Mouse (Mus musculus) limb, embryonic 12.5 days (tissue): ENCODE measurements at regions not wholly inside any gene's neighbourhood (a gene's known extent, or its start where the extent isn't known, plus 50 kb on each side); places are given as distances from the start of the nearest gene placed in this dataset.
A peak's percentile ranks its signal among the peaks of the same experiment; 100 is the strongest.

Experiments used
- ATAC-seq: fragments of 200-750 bp; cut with Nextera tagmentation; 2 replicates; pipeline ENCODE4 v1.8.0; 2017; ENCODE audit warnings: low read depth, moderate TSS enrichment; ENCODE audit not compliant: insufficient number of reproducible peaks, insufficient read depth, low FRiP score, low TSS enrichment
- H3K27ac ChIP-seq: fragments of 300-500 bp; sonication (generic); 2 replicates; pipeline ENCODE4 v1.5.1; 2016; ENCODE audit warnings: mild to moderate bottlenecking, moderate library complexity
- H3K27me3 ChIP-seq: fragments of 300-500 bp; sonication (generic); 2 replicates; pipeline ENCODE4 v1.6.1; 2016; ENCODE audit warnings: mild to moderate bottlenecking, moderate library complexity
- H3K36me3 ChIP-seq: fragments of 300-500 bp; sonication (generic); 2 replicates; pipeline ENCODE4 v1.6.1; 2016; ENCODE audit warnings: mild to moderate bottlenecking, moderate library complexity
- H3K4me1 ChIP-seq: fragments of 300-500 bp; sonication (generic); replicated peaks from 2 replicates; pipeline ENCODE4 v1.6.1; 2016
- H3K4me2 ChIP-seq: fragments of 300-500 bp; sonication (generic); 2 replicates; pipeline ENCODE4 v1.6.1; 2016; ENCODE audit warnings: mild to moderate bottlenecking, moderate library complexity
- H3K4me3 ChIP-seq: fragments of 300-500 bp; sonication (generic); replicated peaks from 2 replicates; pipeline ENCODE4 v1.5.1; 2016; ENCODE audit warnings: mild to moderate bottlenecking
- H3K9ac ChIP-seq: fragments of 300-500 bp; sonication (generic); replicated peaks from 2 replicates; pipeline ENCODE4 v1.6.1; 2016; ENCODE audit warnings: mild to moderate bottlenecking, moderate library complexity
- H3K9me3 ChIP-seq: fragments of 300-500 bp; sonication (generic); 2 replicates; pipeline ENCODE4 v1.6.1; 2016; ENCODE audit warnings: mild to moderate bottlenecking, moderate library complexity
- WGBS: fragments of 180-500 bp; shearing (Covaris S2); methylation state at CpG from one replicate; pipeline ENCODE4 v1.1.7; 2016; 5-methylcytosine and 5-hydroxymethylcytosine counted together

DNA sequence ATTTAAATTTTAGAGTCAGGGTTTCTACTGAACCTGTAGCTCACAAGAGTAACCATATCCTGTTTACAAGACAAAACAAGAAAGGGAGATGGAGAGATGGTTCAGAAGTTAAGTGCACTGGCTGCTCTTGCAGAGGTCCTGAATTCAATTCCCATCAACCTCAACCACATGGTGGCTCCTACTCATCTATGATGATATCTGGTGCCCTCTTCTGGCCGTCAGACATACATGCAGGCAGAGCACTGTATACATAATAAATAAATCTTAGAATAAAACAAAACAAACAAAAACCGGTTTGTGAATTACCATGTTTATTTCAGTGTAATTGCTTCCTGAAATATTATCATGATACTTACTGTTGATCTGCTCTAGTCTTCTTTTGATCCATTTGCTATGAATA lies 845.4 kb downstream of the Pcdh18 start:
- ATAC-seq: no peak
- no peak overlapping the region for H3K4me3 ChIP-seq
- WGBS: 61% methylated on average over 2 of the region's 2 CpGs

DNA sequence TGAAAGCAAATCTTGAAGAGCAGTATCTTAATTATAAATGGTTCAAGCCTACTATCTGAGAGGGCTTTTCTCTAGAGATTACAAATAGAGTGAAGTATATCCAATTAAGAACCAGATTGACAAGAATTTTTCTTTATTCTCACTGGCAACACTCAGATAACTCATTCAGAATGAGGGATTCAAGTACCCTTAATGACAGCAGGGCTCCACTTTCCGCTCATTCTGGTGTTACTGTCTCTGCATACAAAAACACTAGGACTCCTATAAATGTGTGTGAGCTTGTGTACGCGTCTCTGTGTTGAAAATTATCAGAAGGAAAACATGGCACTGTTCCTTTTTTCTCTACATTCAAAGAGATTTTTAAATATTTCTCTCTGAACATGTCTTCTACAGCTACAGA lies 866.7 kb downstream of the Pcdh18 start:
- Histone ChIP-seq H3K36me3 (no peaks in the 10 kb centered on the region), H3K4me2 (no peak overlapping the region), H3K9ac (no peak overlapping the region), H3K4me3 (no peak overlapping the region), H3K4me1 (no peaks in the 10 kb centered on the region), H3K9me3 (no peaks in the 10 kb centered on the region), H3K27me3 (no peaks in the 10 kb centered on the region), H3K27ac (no peak overlapping the region)
- WGBS: 82% methylated on average over 3 of the region's 3 CpGs
- ATAC-seq: no peak

More for the DNA sequence above, 845.4 kb downstream of the Pcdh18 start:
- H3K9ac ChIP-seq: no peak overlapping the region
- no peak overlapping the region for H3K4me2 ChIP-seq
- H3K4me1 ChIP-seq: no peaks in the 10 kb centered on the region
- no peaks in the 10 kb centered on the region for H3K27me3 ChIP-seq
- H3K27ac ChIP-seq: no peak overlapping the region
- H3K36me3 ChIP-seq: no peaks in the 10 kb centered on the region
- H3K9me3 ChIP-seq: no peaks in the 10 kb centered on the region

DNA sequence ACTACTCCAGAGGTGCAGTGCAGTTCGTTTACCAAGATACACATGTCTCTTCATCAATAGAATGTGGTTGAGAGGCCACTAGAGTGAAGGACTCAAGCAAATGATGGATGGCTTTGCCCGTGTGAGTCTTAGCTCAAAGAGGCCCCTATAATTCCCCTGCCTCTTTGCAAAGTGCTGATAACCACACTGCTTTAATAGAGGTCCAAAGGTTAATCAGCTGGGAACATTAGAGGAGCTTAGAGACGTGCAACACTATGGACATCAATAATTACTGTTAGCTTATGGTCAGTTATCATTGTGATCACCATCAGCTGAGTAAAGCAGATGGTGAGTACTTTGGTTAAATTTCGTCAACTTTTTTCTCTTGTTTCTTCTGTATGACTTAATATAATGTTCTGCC lies 869.2 kb downstream of the Pcdh18 start:
- no peak for ATAC-seq
- no peaks in the 10 kb centered on the region for H3K36me3 ChIP-seq
- no peak overlapping the region for H3K4me2 ChIP-seq
- no peaks in the 10 kb centered on the region for H3K4me1 ChIP-seq
- no peaks in the 10 kb centered on the region for H3K27me3 ChIP-seq
- H3K9me3 ChIP-seq: no peaks in the 10 kb centered on the region
- WGBS: 33% methylated on average over 4 of the region's 4 CpGs
- no peak overlapping the region for H3K27ac ChIP-seq
- H3K4me3 ChIP-seq: no peak overlapping the region
- no peak overlapping the region for H3K9ac ChIP-seq

DNA sequence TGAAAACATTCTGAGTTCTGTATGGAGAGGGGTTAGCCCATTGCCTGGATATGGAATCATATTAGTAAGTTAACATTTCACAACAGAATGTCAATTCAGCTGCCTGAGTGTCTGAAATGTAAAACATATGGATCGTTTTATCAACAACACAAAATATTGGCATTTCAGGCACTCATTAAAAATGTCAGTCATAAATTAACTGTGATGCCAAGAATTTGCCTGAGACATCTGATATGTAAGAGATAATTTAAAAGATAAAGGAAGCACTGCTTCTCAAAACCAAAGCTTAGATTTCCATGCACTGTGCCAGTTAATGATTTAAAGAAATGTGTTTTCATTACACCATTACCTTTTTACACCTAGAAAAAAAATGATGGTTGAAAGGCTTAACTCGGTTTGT lies 887.6 kb downstream of the Pcdh18 start:
- Histone ChIP-seq H3K4me2 (no peak overlapping the region), H3K27me3 (no peaks in the 10 kb centered on the region), H3K9ac (no peak overlapping the region), H3K4me3 (no peak overlapping the region), H3K27ac (no peak overlapping the region), H3K36me3 (no peaks in the 10 kb centered on the region), H3K4me1 (no peaks in the 10 kb centered on the region), H3K9me3 (no peaks in the 10 kb centered on the region)
- 78% methylated on average over 2 of the region's 2 CpGs for WGBS
- ATAC-seq: no peak

DNA sequence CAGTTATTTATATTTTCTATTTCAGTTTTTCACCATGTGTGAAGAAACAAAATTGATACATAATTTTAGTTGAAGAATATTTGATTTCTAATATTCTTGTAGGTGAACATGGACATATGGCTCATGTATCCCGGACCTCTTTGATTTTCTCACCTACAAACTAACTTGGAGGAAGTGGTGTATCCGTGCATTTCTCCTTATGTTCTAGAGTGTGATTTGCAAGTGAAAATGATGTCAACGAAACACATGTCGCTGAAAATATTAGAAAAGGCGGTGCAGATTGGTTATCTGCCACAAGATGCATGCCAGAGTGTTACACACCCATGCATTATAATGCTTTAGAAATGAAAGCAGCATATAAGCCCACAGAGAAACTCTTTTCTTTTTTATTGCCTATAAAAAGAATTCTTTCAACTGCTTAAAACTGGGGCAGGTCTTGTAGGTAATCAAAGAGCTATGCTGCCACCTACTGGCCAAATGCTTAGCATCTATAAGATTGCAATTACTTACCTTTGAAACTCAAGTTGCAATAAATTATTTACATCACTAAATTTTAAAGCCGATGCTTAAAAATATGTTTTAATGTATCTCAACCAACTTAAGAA lies 911.0 kb downstream of the Pcdh18 start:
- no peak for ATAC-seq
- Histone ChIP-seq H3K9ac (no peak overlapping the region), H3K27ac (no peak overlapping the region), H3K36me3 (no peaks in the 10 kb centered on the region), H3K4me2 (peak overlapping the region; percentile 30), H3K27me3 (no peaks in the 10 kb centered on the region), H3K4me1 (no peaks in the 10 kb centered on the region), H3K9me3 (no peaks in the 10 kb centered on the region), H3K4me3 (no peak overlapping the region)
- WGBS: 34% methylated on average over 6 of the region's 6 CpGs

DNA sequence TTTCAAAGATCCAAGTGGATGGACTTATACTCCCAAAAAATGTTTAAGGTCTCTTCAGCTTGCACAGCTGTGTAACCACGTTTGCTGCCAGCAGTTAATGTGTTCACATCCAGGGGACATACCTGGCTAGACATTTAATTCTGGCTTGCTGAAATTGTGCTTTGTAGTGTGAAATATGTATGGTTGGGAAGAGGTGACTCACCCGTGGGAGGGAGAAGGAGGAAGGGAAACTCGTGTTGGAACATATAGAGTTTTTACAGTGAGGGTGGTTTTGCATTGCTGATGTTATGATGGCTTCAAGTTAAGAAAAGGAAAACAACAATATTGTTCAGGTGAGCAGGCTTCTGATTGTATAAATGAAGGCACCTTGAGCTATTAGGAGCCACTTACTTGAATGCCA lies 916.4 kb downstream of the Pcdh18 start:
- ATAC-seq: no peak
- Histone ChIP-seq H3K9ac (no peak overlapping the region), H3K36me3 (no peaks in the 10 kb centered on the region), H3K4me2 (no peak overlapping the region), H3K4me1 (no peaks in the 10 kb centered on the region), H3K4me3 (no peak overlapping the region), H3K27ac (no peak overlapping the region), H3K9me3 (no peaks in the 10 kb centered on the region), H3K27me3 (no peaks in the 10 kb centered on the region)
- WGBS: 81% methylated on average over 3 of the region's 3 CpGs

DNA sequence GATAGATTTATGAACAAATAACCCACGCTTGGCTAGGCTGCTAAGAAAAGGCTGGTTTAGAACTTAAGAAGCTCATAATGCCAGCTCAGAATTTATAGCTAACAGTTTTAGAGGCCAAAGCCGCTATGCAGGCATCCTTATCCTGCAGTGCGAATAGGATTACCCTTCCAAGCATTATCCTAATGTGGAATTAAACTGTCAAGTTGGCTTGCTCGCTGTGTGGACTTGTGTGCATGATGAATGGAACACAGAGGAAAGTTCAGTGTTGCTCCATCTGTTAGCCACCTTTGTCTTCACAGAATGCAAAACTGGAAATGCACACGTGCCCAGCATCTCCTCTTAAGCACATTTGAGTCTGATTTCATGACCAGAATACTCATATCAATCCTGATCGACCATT lies 933.8 kb downstream of the Pcdh18 start:
- Histone ChIP-seq H3K9me3 (no peaks in the 10 kb centered on the region), H3K9ac (no peak overlapping the region), H3K36me3 (no peaks in the 10 kb centered on the region), H3K4me3 (no peak overlapping the region), H3K27me3 (no peaks in the 10 kb centered on the region), H3K4me1 (no peaks in the 10 kb centered on the region), H3K27ac (no peak overlapping the region), H3K4me2 (no peak overlapping the region)
- no peak for ATAC-seq
- WGBS: 52% methylated on average over 6 of the region's 6 CpGs

DNA sequence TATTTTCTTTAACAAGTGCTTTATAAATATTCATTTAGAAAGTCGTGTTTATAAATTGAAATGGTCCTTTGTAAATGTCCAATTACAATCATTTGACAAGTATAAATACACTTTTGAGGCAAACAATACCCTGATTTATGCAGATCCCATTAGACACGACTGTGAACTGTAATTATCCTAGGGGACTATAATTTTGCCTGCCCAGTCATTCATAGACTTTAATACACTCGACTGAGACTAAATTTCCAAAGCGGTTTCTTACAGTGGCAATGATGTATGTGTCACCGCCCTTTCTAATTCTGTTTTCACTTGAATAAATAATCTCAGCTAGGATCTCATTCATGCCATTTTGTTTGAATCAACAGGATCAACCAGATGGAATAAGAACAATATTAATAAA lies 952.7 kb downstream of the Pcdh18 start:
- H3K9ac ChIP-seq: no peak overlapping the region
- WGBS: 75% methylated on average over 5 of the region's 5 CpGs
- no peak for ATAC-seq
- H3K27ac ChIP-seq: no peak overlapping the region
- no peak overlapping the region for H3K4me2 ChIP-seq
- H3K36me3 ChIP-seq: no peaks in the 10 kb centered on the region
- no peaks in the 10 kb centered on the region for H3K4me1 ChIP-seq
- no peak overlapping the region for H3K4me3 ChIP-seq
- H3K27me3 ChIP-seq: no peaks in the 10 kb centered on the region
- no peaks in the 10 kb centered on the region for H3K9me3 ChIP-seq

DNA sequence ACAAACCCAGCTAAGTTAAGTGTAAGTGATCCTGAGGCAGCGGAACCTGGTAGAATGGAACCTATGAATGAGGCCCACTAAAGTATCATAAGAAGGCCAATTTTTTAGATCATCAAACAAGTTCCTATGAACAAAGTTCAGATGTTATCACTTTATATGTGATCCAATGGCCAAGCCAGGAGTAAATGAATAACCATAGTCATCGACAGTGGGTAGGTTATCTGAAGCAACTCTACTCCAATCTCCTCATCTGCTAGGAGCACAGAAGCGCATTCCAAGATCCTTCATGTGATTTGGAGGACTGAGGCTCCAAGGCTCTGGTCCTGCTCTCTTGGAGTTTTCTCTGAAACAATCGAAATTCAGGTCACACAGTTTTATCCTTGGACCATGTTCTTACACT lies 985.4 kb downstream of the Pcdh18 start:
- Histone ChIP-seq H3K4me1 (no peaks in the 10 kb centered on the region), H3K9me3 (no peaks in the 10 kb centered on the region), H3K9ac (no peak overlapping the region), H3K4me3 (no peak overlapping the region), H3K36me3 (no peaks in the 10 kb centered on the region), H3K27me3 (no peaks in the 10 kb centered on the region), H3K4me2 (no peak overlapping the region), H3K27ac (no peak overlapping the region)
- ATAC-seq: no peak
- WGBS: 89% methylated on average over 4 of the region's 4 CpGs
